Mouse (Mus musculus) G1E-ER4 (cell line): ENCODE measurements around the gene Slc38a4. TPM values are rescaled to one million over a fixed set of nuclear protein-coding genes. Genes with fewer than 3 reads are reported as not detected.

Experiments used
- GATA1 ChIP-seq: IDR thresholded peaks from one replicate; pipeline ENCODE4 v1.8.0; 2012; ENCODE audit warnings: low read length, inconsistent platforms
- polyA plus RNA-seq: library from polyadenylated mRNA; stranded (reverse); fragments of >175 nt; gene quantifications from 2 replicates; pipeline ENCODE4 v1.2.3, GENCODE M21; 2012

Slc38a4 gene
- polyA plus RNA-seq, 1 experiment = not detected

DNA sequence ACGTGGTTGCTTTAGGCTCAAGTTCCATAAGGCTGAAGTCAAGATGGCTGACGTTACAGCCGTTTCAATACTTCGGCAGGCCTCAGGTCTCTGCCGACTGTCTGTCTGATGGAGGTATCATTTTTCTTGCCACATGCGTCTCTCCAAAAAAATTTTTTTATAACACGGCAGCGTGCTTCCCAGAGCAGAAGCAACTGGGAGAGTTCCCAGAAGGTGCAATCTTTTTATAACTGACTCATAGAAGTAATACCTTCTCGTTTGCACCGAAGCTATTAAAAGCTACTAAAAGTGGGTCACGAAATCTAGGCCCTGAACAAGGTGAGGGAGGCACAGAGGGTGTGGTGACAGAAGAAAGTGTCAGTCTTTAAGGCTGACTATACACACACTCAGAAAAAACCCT is 87.0 kb downstream of the Slc38a4 start:
- TF ChIP-seq GATA1 = no peak

DNA sequence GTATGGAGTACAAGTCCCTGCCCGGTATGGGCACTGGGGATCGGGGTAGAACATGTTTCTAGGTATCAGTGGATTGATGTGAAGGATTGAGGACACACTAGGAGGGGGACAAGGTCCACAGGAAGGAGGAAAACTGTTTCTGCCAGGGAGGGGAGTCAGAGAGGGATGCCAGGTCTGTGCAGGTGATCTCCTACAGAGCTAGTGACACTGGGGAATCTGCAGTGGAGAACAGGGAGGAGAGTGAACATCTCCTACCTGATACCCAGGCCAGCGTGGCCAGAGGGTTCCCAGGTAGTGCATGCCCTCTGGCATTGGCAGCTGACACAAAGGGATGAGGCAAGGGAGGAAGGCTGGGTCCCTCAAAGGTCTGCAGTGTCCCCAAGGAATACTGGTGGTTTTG is 89.4 kb downstream of the Slc38a4 start:
- TF ChIP-seq GATA1 = no peak

DNA sequence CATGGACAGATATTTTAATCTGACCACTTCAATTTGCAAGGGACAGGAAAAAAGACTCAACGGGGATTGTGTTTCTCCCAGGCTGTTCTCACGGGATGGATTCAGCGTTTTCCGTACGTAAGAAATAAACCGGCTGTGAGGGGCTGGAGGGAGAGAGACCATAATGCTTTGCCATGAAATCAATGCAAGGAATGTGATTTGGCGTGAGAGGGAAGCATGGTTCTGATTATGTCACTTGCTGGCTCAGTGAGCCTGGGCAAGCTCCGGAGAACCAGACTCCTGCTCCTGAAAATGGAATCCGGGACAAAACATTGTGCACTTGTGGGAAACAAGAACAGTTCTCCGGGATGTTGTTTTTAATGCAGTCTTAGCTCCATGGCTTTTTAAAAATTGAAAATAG is 92.0 kb downstream of the Slc38a4 start:
- TF ChIP-seq GATA1 = no peak

DNA sequence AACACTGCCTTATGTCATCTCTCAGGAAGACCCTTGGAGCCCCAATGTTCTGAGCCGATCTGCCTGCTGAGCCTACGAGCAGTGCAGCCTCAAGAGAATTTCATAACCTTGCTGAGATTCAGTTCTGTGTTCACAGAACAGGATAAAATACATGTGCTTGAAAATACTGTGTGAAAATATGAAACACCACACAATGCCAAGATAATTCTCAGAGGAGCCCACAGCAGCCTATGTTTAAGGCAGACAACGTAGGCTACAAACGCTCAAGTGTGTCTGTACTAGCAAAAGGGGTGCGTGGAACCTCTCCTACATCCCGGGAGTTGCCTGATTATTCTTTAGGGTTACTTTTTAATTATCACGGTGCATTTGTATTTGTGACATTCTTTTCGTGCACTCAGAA is 92.4 kb downstream of the Slc38a4 start:
- no peak for TF ChIP-seq GATA1

DNA sequence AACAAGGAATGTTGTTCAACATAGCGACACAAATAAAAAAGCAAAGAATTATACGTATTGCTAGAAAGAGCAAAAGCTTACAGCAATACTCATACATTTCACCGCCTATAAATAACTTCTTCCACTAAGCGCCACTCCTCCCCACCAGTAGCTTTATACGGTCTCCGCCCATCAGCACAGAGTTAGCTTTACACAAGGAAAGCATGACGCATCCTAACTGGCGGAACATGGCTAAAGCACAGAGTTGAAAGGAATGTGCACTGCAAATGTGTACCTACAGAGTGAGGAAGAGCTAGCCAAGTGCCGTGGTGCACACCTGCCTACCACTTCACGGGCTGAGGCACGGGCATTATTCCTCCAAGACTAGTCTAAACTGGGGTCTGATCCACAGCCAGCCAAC is 95.4 kb downstream of the Slc38a4 start:
- no peak for TF ChIP-seq GATA1

DNA sequence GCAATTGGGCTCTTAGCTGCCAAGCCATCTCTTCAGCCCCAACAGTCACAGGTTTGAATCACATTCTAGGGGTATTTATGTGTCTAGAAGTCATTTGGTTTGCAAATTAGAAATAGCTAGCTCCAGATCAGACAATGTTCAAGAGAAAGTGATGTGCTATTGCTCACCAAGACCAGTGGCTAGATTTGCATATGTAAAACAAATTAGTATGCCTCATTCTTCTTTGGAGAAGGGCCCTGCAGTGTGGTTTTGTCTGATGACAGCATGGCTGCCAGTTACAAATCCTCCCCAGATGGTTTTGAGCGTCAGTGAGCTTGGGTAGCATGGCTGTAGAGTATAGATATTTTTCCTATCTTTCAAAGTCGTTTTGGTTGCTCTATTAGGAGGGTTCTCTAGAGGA is 96.5 kb downstream of the Slc38a4 start:
- no peak for TF ChIP-seq GATA1

DNA sequence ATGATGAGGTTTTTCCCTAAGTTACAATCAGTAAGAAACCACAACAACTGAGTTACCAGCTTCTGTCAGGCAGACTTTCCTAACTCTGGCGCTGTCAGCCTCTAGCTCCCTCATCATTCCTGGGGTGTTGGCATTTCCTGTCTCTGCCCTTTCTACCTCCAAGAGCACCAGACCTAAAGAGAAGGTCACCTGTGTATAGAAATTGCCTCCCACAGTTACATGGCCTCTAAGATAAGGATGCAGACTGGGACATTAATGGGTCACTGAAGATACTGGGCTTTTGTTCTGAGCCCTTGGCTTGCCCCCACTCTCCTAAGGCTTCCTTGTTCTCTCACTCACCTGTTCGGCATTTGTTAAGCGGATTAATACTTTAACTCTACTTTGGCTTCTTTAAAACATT is 99.1 kb downstream of the Slc38a4 start:
- TF ChIP-seq GATA1 = no peak

DNA sequence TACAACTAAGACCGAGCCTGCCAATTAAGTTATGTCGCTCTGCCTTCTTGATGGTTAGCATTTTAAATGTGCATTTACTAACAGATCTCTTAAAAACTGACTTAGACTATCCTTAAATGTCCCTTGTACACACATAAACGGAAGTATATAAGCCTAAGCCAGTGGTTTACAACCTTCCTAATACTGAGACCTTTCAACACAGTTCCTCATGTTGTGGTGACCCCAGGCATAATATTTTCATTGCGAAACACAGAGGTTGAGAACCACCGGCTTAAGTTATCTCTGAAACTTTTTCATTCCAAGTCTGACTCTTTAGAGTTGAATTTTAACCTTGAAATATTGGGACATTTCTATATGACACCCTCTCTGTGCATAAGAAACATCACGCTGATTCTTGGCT is 101.4 kb downstream of the Slc38a4 start:
- TF ChIP-seq GATA1 = no peak

DNA sequence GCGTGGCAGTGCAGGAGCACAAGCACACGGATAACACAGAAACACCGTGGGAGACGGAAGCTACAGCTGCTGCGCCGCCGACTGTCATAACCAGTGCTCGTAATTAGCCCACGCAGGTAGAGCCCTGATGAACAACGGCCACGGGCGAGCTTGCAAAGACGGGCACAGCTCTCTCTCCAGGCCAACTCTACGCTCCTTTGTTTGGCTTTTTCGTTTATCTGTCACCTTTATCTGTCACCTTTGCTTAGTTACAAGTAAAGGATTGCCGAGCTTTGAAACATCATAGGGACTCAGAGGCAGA is 101.9 kb downstream of the Slc38a4 start:
- no peak for TF ChIP-seq GATA1

DNA sequence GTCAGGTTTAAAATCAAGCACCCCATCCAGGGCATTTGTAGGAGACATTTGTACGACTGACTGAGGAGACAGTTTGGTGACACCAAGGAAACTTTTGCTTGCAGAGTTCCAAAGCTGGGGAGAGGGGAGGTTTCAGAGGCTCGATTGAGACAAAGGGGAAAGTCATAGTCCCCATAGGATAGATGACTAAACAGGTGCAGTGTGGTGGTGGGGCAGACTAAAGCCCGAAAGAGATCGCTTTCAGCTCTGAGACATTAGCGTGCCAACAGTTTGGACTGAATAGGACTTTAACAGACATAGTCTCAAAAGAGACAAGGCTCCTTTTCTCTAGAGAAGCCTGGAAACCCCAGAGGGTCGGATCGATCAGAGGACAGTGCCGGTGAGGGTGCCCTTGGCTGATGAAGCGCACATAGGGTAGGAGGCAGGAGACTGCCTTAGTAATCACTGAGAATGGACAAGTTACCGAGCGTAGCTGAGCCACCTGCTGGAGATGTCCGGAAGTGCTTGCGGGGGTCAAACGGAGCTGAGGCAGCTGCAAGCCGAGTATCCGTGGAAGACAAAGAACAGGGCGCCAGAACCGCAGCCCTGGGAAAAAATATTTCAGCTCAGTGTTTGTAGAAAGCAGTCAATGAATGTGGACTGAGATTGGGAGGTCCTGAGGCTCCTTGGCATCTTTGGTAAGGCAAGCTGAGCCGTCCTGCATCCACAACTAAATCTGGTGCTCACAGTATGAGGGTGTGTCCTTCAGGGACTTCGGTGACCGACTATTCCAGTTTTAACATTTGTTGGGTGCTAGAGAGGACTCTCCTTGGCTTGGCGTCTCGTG is 102.4 kb downstream of the Slc38a4 start:
- TF ChIP-seq GATA1 = no peak

DNA sequence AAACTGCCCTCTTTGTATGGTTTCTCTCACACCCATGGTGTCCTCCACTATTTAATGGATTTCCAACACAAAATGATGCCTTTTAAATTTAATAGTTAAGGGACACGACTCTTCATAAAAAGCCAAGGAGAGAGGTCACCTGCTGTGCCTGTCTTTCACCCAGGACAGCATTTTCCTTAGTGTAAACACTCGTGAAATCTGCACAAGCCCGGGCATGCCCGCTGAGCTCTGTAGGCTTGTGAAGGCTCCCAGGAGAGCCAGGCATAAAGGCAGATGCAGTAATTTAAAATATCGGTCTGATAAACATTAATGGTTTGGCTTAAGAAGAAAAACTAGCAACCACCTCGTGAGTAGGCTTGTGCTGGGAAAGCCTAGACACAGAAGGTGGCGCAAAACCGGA is 103.3 kb downstream of the Slc38a4 start:
- no peak for TF ChIP-seq GATA1

DNA sequence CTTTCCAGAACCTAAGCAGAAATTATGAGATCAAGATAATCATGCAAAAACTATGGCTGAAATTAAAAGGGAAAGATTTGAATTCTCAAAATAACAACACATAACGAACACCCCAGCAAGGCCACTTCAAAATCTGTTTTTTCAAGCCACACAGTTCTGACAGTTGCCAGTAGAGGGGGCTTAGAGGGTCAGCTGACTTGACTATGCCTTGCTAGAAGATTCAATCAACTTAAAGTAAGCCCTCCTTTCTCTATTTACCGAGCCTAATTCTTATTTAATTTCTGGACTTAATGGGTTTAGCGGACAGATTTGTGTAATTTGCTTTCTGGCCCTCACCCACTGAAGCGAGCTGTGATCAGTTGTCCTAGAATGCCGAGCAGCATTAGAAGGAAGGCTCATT is 104.0 kb downstream of the Slc38a4 start:
- TF ChIP-seq GATA1 = no peak

DNA sequence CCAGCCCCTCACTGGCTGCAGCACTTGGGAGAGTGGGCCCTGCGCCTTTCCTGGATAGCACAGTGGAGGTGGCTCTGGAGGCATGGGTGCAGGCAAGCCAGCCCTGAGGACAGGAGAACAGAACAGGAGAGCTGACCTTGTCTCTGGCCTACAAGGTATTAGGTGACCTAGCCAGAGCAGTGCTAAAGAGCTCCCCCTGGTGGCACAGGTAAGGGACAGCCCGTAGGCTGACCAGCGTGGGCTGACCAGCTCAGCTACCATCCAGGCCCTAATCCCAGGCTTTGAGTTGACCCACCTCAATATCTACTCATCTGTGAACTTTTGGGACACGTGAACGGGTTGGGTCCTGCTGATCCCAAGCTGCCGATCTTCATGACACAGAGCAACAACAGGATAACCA is 107.3 kb downstream of the Slc38a4 start:
- no peak for TF ChIP-seq GATA1

Other genes starting within 250 kb of the Slc38a4 start
- gene Pced1b, start 191.2 kb upstream of the Slc38a4 start, polyA plus RNA-seq = 4.3 and 6.6 TPM in 2 replicates
- not detected in 2 replicates for gene Amigo2, start 191.3 kb upstream of the Slc38a4 start, polyA plus RNA-seq